Mouse (Mus musculus) kidney, embryonic 16.5 days (tissue): ENCODE measurements around the gene Tmppe. TPM values are rescaled to one million over a fixed set of nuclear protein-coding genes. Genes with fewer than 3 reads are reported as not detected.

ENCODE experiments used
- ATAC-seq: fragments of 200-750 bp; cut with Nextera tagmentation; 2 replicates; pipeline ENCODE4 v1.8.0; 2017; ENCODE audit warnings: moderate TSS enrichment; ENCODE audit not compliant: low FRiP score, low TSS enrichment
- H3K27ac ChIP-seq: fragments of 300-500 bp; sonication (generic); 2 replicates; pipeline ENCODE4 v1.5.1; 2014; ENCODE audit warnings: low read length
- H3K27me3 ChIP-seq: fragments of 300-500 bp; sonication (generic); 2 replicates; pipeline ENCODE4 v1.6.1; 2014; ENCODE audit warnings: low read length, control low read depth, mixed read lengths; ENCODE audit not compliant: insufficient read depth
- H3K36me3 ChIP-seq: fragments of 300-500 bp; sonication (generic); 2 replicates; pipeline ENCODE4 v1.6.1; 2014; ENCODE audit warnings: low read length, control low read depth, mixed read lengths; ENCODE audit not compliant: insufficient read depth
- H3K4me1 ChIP-seq: fragments of 300-500 bp; sonication (generic); 2 replicates; pipeline ENCODE4 v1.6.1; 2014; ENCODE audit warnings: low read length, control low read depth, mixed read lengths; ENCODE audit not compliant: insufficient read depth
- H3K4me2 ChIP-seq: fragments of 300-500 bp; sonication (generic); replicated peaks from 2 replicates; pipeline ENCODE4 v1.6.1; 2014; ENCODE audit warnings: low read depth, low read length
- H3K4me3 ChIP-seq: fragments of 300-500 bp; sonication (generic); 2 replicates; pipeline ENCODE4 v1.5.1; 2014; ENCODE audit warnings: mild to moderate bottlenecking, low read length
- H3K9ac ChIP-seq: fragments of 300-500 bp; sonication (generic); replicated peaks from 2 replicates; pipeline ENCODE4 v1.6.1; 2014; ENCODE audit warnings: low read length
- H3K9me3 ChIP-seq: fragments of 300-500 bp; sonication (generic); 2 replicates; pipeline ENCODE4 v1.6.1; 2016; ENCODE audit warnings: low read length, control low read depth
- WGBS: fragments of 180-500 bp; shearing (Covaris S2); extraction: QIAGEN DNeasy Blood & Tissue Kit; methylation state at CpG from one replicate; pipeline ENCODE4 v1.1.7; 2014; 5-methylcytosine and 5-hydroxymethylcytosine counted together
- polyA plus RNA-seq: library from polyadenylated mRNA; unstranded; fragments of >200 nt; fragmentation: Nextera tagmentation; extraction: Ambion mirVana; gene quantifications from 2 replicates; pipeline ENCODE4 v1.2.1, GENCODE M21; 2015

The Tmppe gene
- polyA plus RNA-seq, 1 experiment from 2014 or later: 15.3 TPM

DNA sequence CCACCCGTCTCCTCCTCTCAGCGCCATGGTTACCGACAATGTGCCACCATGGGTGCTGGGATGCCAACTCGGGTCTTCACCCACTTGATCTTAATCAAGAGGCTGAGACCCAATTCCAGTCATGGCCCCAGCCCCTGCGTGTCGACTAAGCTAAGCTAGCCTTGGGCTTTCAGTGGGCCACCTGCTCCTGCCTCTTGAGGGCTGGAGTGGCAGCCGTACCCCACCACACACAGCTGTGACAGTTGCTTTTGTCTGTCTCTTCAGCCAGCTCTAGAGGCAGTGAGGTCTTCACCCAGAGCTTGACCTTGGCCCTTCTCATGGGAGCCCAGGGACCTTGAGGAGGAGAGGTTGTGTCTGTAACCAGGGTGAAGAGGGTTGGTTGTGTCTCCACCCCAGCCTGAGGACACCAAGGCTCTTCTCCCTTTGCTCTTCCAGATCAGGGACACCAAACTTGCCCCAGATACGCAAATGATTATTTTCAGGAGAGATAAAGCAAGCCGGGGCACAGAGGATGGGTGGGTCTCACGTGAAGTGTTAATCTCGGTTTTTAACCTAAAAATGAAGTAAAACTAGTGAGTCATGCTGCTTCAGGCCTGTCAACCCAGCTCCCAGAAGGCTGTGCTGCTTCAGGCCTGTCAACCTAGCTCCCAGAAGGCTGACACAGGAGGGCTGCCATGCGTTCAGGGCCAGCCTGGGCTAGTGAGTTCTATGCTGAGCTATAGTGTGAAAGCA lies 27.4 kb downstream of the Tmppe start:
- Histone ChIP-seq H3K36me3 (peaks cover 22% of the 10 kb centered on the region), H3K4me3 (no peak overlapping the region), H3K27ac (no peak overlapping the region), H3K4me2 (no peak overlapping the region), H3K9me3 (peaks cover 7% of the 10 kb centered on the region), H3K9ac (no peak overlapping the region), H3K27me3 (no peaks in the 10 kb centered on the region), H3K4me1 (no peaks in the 10 kb centered on the region)
- no peak for ATAC-seq
- WGBS: 86% methylated on average over 12 of the region's 12 CpGs

DNA sequence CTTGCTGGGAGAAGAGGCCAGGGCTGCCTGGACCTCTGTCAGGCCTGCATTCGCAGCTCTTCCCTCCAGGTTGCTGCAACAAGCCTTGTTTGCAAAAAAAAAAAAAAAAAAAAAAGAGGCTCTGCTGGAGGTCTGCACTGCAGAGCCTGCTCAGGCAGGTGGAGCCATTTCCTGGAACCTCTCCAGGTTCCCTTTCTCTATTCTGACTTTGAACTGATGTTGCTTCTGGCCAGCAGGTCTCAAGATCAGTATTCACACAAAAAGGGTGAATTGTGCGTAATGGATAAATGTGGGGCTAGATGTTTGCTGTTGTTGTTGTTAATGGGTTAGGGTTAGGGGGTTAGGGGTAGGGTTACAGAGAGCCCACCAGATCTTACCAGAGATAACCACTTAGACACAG lies 34.8 kb downstream of the Tmppe start:
- Histone ChIP-seq H3K9ac (no peak overlapping the region), H3K4me1 (no peaks in the 10 kb centered on the region), H3K9me3 (no peaks in the 10 kb centered on the region), H3K27ac (no peak overlapping the region), H3K4me2 (no peak overlapping the region), H3K36me3 (peaks cover 23% of the 10 kb centered on the region), H3K27me3 (no peaks in the 10 kb centered on the region), H3K4me3 (no peak overlapping the region)
- ATAC-seq: no peak
- 89% methylated on average over 2 of the region's 2 CpGs for WGBS

DNA sequence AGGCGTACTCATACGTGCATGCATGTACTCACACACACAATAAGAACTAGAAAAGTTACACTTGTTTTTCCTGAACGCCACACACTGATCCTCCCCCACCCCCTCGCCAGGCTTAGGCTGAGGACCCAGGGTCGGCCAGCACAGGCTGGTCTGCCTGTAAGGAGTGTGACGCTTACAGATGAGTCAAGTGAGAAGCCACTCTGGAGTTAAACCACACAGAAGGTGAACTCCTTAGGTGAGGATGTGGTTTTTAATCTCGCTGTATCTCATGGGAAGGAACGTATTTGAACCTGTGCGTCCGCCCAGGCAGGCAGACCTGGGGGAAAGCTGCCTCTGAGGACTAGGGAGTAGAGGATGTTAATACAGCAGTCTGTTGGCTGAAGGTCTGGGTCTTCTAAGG lies 39.6 kb downstream of the Tmppe start:
- no peak overlapping the region for H3K27ac ChIP-seq
- H3K9me3 ChIP-seq: no peaks in the 10 kb centered on the region
- WGBS: 84% methylated on average over 10 of the region's 10 CpGs
- peaks cover 30% of the 10 kb centered on the region for H3K36me3 ChIP-seq
- ATAC-seq: no peak
- H3K27me3 ChIP-seq: no peaks in the 10 kb centered on the region
- no peaks in the 10 kb centered on the region for H3K4me1 ChIP-seq
- H3K4me2 ChIP-seq: no peak overlapping the region
- no peak overlapping the region for H3K9ac ChIP-seq
- no peak overlapping the region for H3K4me3 ChIP-seq

DNA sequence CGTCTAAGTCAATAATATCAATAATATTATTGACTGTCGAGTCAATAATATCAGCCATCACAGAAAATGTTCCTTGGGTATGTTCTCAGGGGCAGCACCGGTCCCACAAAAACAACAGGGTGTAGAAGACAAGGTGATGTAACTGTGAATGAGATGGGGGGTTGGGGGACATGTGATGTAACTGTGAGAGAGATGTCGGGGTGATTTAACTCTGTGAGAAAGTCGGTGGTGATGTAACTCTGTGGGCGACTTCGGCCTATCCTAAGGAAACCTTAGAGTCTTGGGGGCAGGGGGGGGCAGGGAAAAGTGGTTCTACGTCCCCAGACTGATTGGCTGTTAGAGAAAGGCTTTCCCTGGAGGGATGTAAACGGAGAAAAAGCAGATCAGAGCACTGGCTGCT lies 41.3 kb downstream of the Tmppe start:
- WGBS: 96% methylated on average over 9 of the region's 9 CpGs

DNA sequence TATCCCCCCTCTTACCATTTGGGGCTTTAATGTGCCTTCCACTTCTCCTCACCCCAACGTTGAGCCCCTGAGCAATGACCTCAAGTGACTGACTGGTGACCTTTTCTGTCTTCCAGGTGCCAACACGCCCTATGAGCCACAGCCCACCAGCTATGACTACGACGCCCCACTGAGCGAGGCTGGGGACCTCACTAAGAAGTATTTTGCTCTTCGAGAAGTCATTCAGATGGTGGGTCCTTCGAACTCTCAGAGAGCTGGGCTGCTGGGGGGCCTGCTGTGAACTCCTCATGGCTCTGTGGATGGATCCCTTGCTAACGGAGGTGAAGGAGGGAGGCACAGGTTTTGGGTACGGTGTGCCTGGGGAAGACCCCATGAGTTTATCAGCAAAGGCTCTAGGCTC lies 42.0 kb downstream of the Tmppe start:
- H3K27me3 ChIP-seq: no peaks in the 10 kb centered on the region
- H3K4me3 ChIP-seq: no peak overlapping the region
- H3K9ac ChIP-seq: no peak overlapping the region
- H3K9me3 ChIP-seq: no peaks in the 10 kb centered on the region
- no peak for ATAC-seq
- H3K4me1 ChIP-seq: no peaks in the 10 kb centered on the region
- no peak overlapping the region for H3K4me2 ChIP-seq
- peaks cover 15% of the 10 kb centered on the region; the same call in 1 of the 2 replicates for H3K36me3 ChIP-seq
- no peak overlapping the region for H3K27ac ChIP-seq
- 81% methylated on average over 9 of the region's 9 CpGs for WGBS

More for the DNA sequence above, 41.3 kb downstream of the Tmppe start:
- no peak overlapping the region for H3K4me3 ChIP-seq
- no peak overlapping the region for H3K27ac ChIP-seq
- ATAC-seq: no peak
- no peak overlapping the region for H3K4me2 ChIP-seq
- H3K4me1 ChIP-seq: no peaks in the 10 kb centered on the region
- no peak overlapping the region for H3K9ac ChIP-seq
- H3K27me3 ChIP-seq: no peaks in the 10 kb centered on the region
- peaks cover 19% of the 10 kb centered on the region for H3K36me3 ChIP-seq
- H3K9me3 ChIP-seq: no peaks in the 10 kb centered on the region

DNA sequence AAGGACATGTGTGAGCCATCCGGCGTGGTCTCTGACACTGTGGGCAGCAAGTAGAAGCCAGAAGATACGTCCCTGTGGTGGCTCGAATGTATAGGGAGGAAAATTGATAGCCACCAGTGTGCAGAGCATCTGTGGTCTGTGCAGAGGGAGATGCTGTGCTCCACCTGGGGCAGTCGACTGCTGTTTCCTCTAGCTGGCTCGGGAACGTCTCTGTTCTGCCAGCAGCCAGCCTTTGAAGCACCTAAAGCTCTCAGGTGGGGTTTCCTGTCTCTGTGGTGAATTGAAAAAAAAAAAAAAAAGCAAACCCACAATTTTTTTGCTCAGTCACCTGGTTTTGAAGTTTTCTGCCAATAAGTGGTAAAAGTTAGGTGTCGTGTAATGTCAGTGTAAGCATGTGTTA lies 42.4 kb downstream of the Tmppe start:
- WGBS: 85% methylated on average over 8 of the region's 8 CpGs
- no peaks in the 10 kb centered on the region for H3K4me1 ChIP-seq
- no peaks in the 10 kb centered on the region for H3K27me3 ChIP-seq
- H3K27ac ChIP-seq: no peak overlapping the region
- H3K36me3 ChIP-seq: peaks cover 15% of the 10 kb centered on the region; the same call in 1 of the 2 replicates
- no peak overlapping the region for H3K4me3 ChIP-seq
- H3K9me3 ChIP-seq: no peaks in the 10 kb centered on the region
- no peak for ATAC-seq
- no peak overlapping the region for H3K4me2 ChIP-seq
- no peak overlapping the region for H3K9ac ChIP-seq

DNA sequence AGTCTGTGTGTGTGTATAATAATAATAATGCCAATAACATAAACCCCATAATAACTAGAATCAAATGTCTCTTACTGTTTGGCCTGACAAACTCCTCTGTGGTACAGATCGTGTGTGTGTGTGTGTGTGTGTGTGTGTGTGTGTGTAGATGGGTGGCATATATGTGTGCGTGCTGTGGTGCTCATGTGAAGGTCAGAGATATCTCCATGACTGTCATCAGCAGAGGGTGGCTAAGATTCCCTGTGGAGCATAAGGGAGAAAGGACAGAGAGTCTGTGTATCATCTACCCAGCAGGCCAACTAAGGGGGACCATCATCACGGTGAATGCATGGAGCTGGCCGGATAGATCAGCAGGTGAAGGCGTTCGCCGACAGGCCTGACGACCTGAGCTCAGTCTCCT lies 46.0 kb downstream of the Tmppe start:
- H3K36me3 ChIP-seq: peaks cover 15% of the 10 kb centered on the region; the same call in 1 of the 2 replicates
- no peaks in the 10 kb centered on the region for H3K27me3 ChIP-seq
- no peak overlapping the region for H3K27ac ChIP-seq
- H3K4me1 ChIP-seq: no peaks in the 10 kb centered on the region
- no peaks in the 10 kb centered on the region for H3K9me3 ChIP-seq
- H3K4me2 ChIP-seq: no peak overlapping the region
- no peak overlapping the region for H3K4me3 ChIP-seq
- WGBS: 91% methylated on average over 8 of the region's 8 CpGs
- no peak for ATAC-seq
- H3K9ac ChIP-seq: no peak overlapping the region

DNA sequence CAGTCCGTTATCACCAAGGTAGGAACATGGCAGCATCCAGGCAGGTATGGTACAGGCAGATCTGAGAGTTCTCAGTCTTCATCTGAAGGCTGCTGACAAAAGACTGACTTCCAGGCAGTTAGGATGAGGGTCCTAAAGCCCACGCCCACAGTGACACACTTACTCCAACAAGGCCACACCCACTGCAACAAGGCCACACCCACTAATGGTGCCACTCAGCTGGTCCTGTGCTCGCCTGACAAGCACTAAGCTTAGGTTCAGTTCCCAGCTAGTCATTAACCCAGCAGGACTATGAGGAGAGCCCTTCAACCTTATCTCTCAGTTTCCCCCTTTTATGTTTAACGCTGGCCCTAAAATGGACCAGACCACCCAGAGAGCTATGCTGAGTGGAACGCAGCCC lies 47.8 kb downstream of the Tmppe start:
- WGBS: 74% methylated on average over 5 of the region's 5 CpGs

DNA sequence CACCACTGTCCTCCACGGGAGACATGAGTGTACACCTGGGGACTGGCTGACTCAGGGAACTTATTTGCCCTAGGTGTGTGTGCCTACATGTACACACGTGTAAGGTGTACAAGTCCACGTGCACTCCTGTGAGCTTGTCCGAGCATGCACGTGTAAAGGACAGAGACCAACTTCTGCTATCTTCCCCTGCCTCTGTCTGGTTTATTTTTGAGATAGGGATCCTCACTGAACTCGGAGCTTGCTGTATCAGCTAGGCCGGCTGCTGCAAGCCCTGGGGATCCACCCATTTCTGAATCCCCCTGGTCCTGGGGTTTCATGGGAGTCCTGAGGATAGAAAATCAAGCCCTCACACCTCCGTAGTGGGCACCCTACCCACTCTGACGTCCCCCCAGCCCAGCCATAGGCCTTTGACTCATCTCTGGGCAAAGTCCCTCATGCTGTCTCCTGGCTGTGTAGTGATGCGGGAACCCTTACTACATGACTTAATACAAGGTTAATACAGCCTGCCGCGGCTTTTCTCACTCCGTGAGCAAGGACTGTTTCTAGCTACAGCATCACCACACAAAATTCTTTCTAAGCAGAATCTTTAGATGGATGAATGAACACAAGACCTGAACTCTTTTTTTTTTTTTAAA lies 48.3 kb downstream of the Tmppe start:
- Histone ChIP-seq H3K9me3 (no peaks in the 10 kb centered on the region), H3K36me3 (no peaks in the 10 kb centered on the region), H3K4me3 (no peak overlapping the region), H3K27me3 (no peaks in the 10 kb centered on the region), H3K27ac (no peak overlapping the region), H3K9ac (no peak overlapping the region), H3K4me2 (no peak overlapping the region), H3K4me1 (no peaks in the 10 kb centered on the region)
- no peak for ATAC-seq
- 86% methylated on average over 13 of the region's 13 CpGs for WGBS

More for the DNA sequence above, 47.8 kb downstream of the Tmppe start:
- H3K9me3 ChIP-seq: no peaks in the 10 kb centered on the region
- no peak for ATAC-seq
- H3K36me3 ChIP-seq: no peaks in the 10 kb centered on the region
- no peak overlapping the region for H3K27ac ChIP-seq
- no peaks in the 10 kb centered on the region for H3K27me3 ChIP-seq
- H3K4me1 ChIP-seq: no peaks in the 10 kb centered on the region
- H3K4me2 ChIP-seq: no peak overlapping the region
- H3K9ac ChIP-seq: no peak overlapping the region
- no peak overlapping the region for H3K4me3 ChIP-seq

DNA sequence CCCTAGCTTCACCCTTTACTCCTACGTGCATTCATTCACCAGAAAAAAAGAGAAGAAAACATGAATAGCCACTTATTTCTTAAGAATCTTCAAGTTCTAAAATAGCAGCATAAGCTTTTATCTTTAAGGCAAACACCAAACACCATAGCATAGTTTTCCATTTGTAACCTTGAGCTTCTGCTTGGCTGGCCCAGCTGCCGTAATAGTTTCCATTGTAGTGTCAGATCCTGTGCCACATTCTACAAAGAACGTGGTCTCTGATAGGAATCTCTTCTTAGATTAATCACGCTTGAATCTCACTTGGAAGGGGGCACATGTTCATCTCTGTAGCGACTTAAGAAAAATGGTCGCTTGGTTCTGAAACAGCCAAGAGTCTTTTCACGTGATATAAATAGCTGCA lies 50.7 kb downstream of the Tmppe start:
- Histone ChIP-seq H3K4me2 (no peak overlapping the region), H3K4me1 (peaks cover 9% of the 10 kb centered on the region; the same call in 1 of the 2 replicates), H3K36me3 (no peaks in the 10 kb centered on the region), H3K9ac (no peak overlapping the region), H3K27me3 (no peaks in the 10 kb centered on the region), H3K27ac (no peak overlapping the region), H3K9me3 (no peaks in the 10 kb centered on the region), H3K4me3 (no peak overlapping the region)
- WGBS: 81% methylated on average over 7 of the region's 7 CpGs
- ATAC-seq: no peak
